Mouse (Mus musculus) liver, embryonic 15.5 days (tissue): ENCODE data around the gene Clic1. TPM values are rescaled to one million over a fixed set of nuclear protein-coding genes. Genes with fewer than 3 reads are reported as not detected.

ENCODE experiments used
- ATAC-seq: fragments of 200-750 bp; cut with Nextera tagmentation; 2 replicates; pipeline ENCODE4 v1.8.0; 2017; ENCODE audit warnings: moderate number of reproducible peaks, mild to moderate bottlenecking, moderate library complexity; ENCODE audit not compliant: insufficient read depth
- H3K27ac ChIP-seq: fragments of 300-500 bp; sonication (generic); replicated peaks from 2 replicates; pipeline ENCODE4 v1.5.1; 2015; ENCODE audit warnings: mild to moderate bottlenecking, inconsistent platforms
- H3K27me3 ChIP-seq: fragments of 300-500 bp; sonication (generic); 2 replicates; pipeline ENCODE4 v1.6.1; 2015; ENCODE audit warnings: mild to moderate bottlenecking, inconsistent platforms
- H3K36me3 ChIP-seq: fragments of 300-500 bp; sonication (generic); replicated peaks from 2 replicates; pipeline ENCODE4 v1.6.1; 2015; ENCODE audit warnings: moderate library complexity, mild to moderate bottlenecking, inconsistent platforms
- H3K4me1 ChIP-seq: fragments of 300-500 bp; sonication (generic); replicated peaks from 2 replicates; pipeline ENCODE4 v1.6.1; 2015; ENCODE audit warnings: inconsistent platforms
- H3K4me2 ChIP-seq: fragments of 300-500 bp; sonication (generic); 2 replicates; pipeline ENCODE4 v1.6.1; 2015; ENCODE audit warnings: moderate library complexity, mild to moderate bottlenecking, inconsistent platforms
- H3K4me3 ChIP-seq: fragments of 300-500 bp; sonication (generic); replicated peaks from 2 replicates; pipeline ENCODE4 v1.5.1; 2015; ENCODE audit warnings: mild to moderate bottlenecking, inconsistent platforms
- H3K9ac ChIP-seq: fragments of 300-500 bp; sonication (generic); 2 replicates; pipeline ENCODE4 v1.6.1; 2015; ENCODE audit warnings: moderate library complexity, mild to moderate bottlenecking, inconsistent platforms
- H3K9me3 ChIP-seq: fragments of 300-500 bp; sonication (generic); replicated peaks from 2 replicates; pipeline ENCODE4 v1.6.1; 2016; ENCODE audit warnings: inconsistent platforms
- whole genome bisulfite sequencing: fragments of 180-500 bp; shearing (Covaris S2); methylation state at CpG from one replicate; pipeline ENCODE4 v1.1.7; 2015; ENCODE audit warnings: mixed read lengths; ENCODE audit not compliant: insufficient replicate concordance; 5-methylcytosine and 5-hydroxymethylcytosine counted together
- polyA plus RNA-seq: library from polyadenylated mRNA; unstranded; fragments of >200 nt; fragmentation: Nextera tagmentation; extraction: Ambion mirVana; gene quantifications from 2 replicates; pipeline ENCODE4 v1.2.1, GENCODE M21; 2015

The Clic1 gene
- polyA plus RNA-seq, 1 experiment from 2014 or later: 122 TPM

GRCm38 (mm10) chr17:35082841-35083576, 33.2 kb downstream of the Clic1 start:
- no peaks in the 10 kb centered on the region for H3K36me3 ChIP-seq
- H3K4me3 ChIP-seq: no peak overlapping the region
- no peak overlapping the region for H3K27ac ChIP-seq
- ATAC-seq: no peak
- no peak overlapping the region for H3K4me2 ChIP-seq
- 81% methylated on average over 16 of the region's 16 CpGs for WGBS
- no peak overlapping the region for H3K9ac ChIP-seq
- H3K4me1 ChIP-seq: peaks cover 42% of the 10 kb centered on the region
- peaks cover 5% of the 10 kb centered on the region for H3K27me3 ChIP-seq
- H3K9me3 ChIP-seq: no peaks in the 10 kb centered on the region

GRCm38 (mm10) chr17:35083929-35084497, 34.2 kb downstream of the Clic1 start:
- H3K4me1 ChIP-seq: peaks cover 40% of the 10 kb centered on the region
- H3K9ac ChIP-seq: no peak overlapping the region
- no peak for ATAC-seq
- H3K36me3 ChIP-seq: no peaks in the 10 kb centered on the region
- H3K27me3 ChIP-seq: no peaks in the 10 kb centered on the region
- H3K4me2 ChIP-seq: no peak overlapping the region
- H3K27ac ChIP-seq: no peak overlapping the region
- H3K9me3 ChIP-seq: no peaks in the 10 kb centered on the region
- no peak overlapping the region for H3K4me3 ChIP-seq
- WGBS: 39% methylated on average over 3 of the region's 3 CpGs

- H3K4me1 ChIP-seq: peaks cover 34% of the 10 kb centered on the region
- WGBS: 40% methylated on average over 7 of the region's 7 CpGs
- H3K27me3 ChIP-seq: no peaks in the 10 kb centered on the region
- no peaks in the 10 kb centered on the region for H3K36me3 ChIP-seq
- no peak within 1 kb of the TSS for H3K9ac ChIP-seq
- no peak within 1 kb of the TSS for H3K4me2 ChIP-seq
- no peak within 1 kb of the TSS for H3K4me3 ChIP-seq
- ATAC-seq: no peak
- no peaks in the 10 kb centered on the region for H3K9me3 ChIP-seq
- H3K27ac ChIP-seq: no peak within 1 kb of the TSS
Observed at GRCm38 (mm10) chr17:35085208-35085865, 35.6 kb downstream of the Clic1 start, which contains the start of gene Ly6g6f. TSS of gene Ly6g6f (minus strand) at chr17:35085610.

- no peak for ATAC-seq
- Histone ChIP-seq H3K27ac (no peak overlapping the region), H3K27me3 (no peaks in the 10 kb centered on the region), H3K9me3 (no peaks in the 10 kb centered on the region), H3K9ac (no peak overlapping the region), H3K36me3 (peaks cover 26% of the 10 kb centered on the region), H3K4me3 (no peak overlapping the region), H3K4me2 (no peak overlapping the region), H3K4me1 (peaks cover 48% of the 10 kb centered on the region)
- 34% methylated on average over 2 of the region's 2 CpGs for WGBS
Observed at GRCm38 (mm10) chr17:35088151-35088550, 38.4 kb downstream of the Clic1 start.

GRCm38 (mm10) chr17:35088825-35089644, 39.3 kb downstream of the Clic1 start, which contains the start of gene Abhd16a:
TSS of gene Abhd16a (plus strand) at chr17:35089263.
- peak within 1 kb of the TSS; percentile 92 for H3K9ac ChIP-seq
- H3K4me1 ChIP-seq: peaks cover 48% of the 10 kb centered on the region
- 2% methylated on average over 67 of the region's 67 CpGs for WGBS

GRCm38 (mm10) chr17:35090166-35090932, 40.6 kb downstream of the Clic1 start:
- ATAC-seq: peak; percentile 43
- Histone ChIP-seq H3K9ac (peak overlapping the region; percentile 92), H3K36me3 (peaks cover 48% of the 10 kb centered on the region), H3K27me3 (no peaks in the 10 kb centered on the region), H3K9me3 (no peaks in the 10 kb centered on the region), H3K4me3 (peak overlapping the region; percentile 79), H3K4me1 (peaks cover 45% of the 10 kb centered on the region), H3K27ac (peak overlapping the region; percentile 97), H3K4me2 (peak overlapping the region; percentile 83)
- WGBS: 54% methylated on average over 8 of the region's 8 CpGs

More at GRCm38 (mm10) chr17:35088825-35089644, 39.3 kb downstream of the Clic1 start, which contains the start of gene Abhd16a:
- Histone ChIP-seq H3K27me3 (no peaks in the 10 kb centered on the region), H3K4me2 (peak within 1 kb of the TSS; percentile 83), H3K27ac (peak within 1 kb of the TSS; percentile 97), H3K9me3 (no peaks in the 10 kb centered on the region), H3K36me3 (peaks cover 35% of the 10 kb centered on the region), H3K4me3 (peak within 1 kb of the TSS; percentile 79)
- ATAC-seq: peak; percentile 97

GRCm38 (mm10) chr17:35092403-35093198, 42.8 kb downstream of the Clic1 start:
- no peak overlapping the region for H3K4me2 ChIP-seq
- no peaks in the 10 kb centered on the region for H3K9me3 ChIP-seq
- no peak overlapping the region for H3K4me3 ChIP-seq
- ATAC-seq: no peak
- H3K4me1 ChIP-seq: peaks cover 40% of the 10 kb centered on the region
- H3K27me3 ChIP-seq: no peaks in the 10 kb centered on the region
- no peak overlapping the region for H3K27ac ChIP-seq
- 82% methylated on average over 14 of the region's 14 CpGs for WGBS
- H3K36me3 ChIP-seq: peaks cover 70% of the 10 kb centered on the region
- H3K9ac ChIP-seq: no peak overlapping the region

GRCm38 (mm10) chr17:35094475-35095365, 45.0 kb downstream of the Clic1 start:
- 74% methylated on average over 15 of the region's 15 CpGs for WGBS
- Histone ChIP-seq H3K27me3 (no peaks in the 10 kb centered on the region), H3K36me3 (peaks cover 91% of the 10 kb centered on the region), H3K4me3 (no peak overlapping the region), H3K9me3 (no peaks in the 10 kb centered on the region), H3K4me1 (peaks cover 31% of the 10 kb centered on the region), H3K27ac (no peak overlapping the region), H3K4me2 (no peak overlapping the region), H3K9ac (no peak overlapping the region)
- ATAC-seq: no peak

GRCm38 (mm10) chr17:35096597-35096996, 46.8 kb downstream of the Clic1 start:
- peaks cover 23% of the 10 kb centered on the region for H3K4me1 ChIP-seq
- no peaks in the 10 kb centered on the region for H3K27me3 ChIP-seq
- no peaks in the 10 kb centered on the region for H3K9me3 ChIP-seq
- H3K4me2 ChIP-seq: no peak overlapping the region
- H3K27ac ChIP-seq: no peak overlapping the region
- ATAC-seq: no peak
- peaks cover 98% of the 10 kb centered on the region for H3K36me3 ChIP-seq
- WGBS: 87% methylated on average over 12 of the region's 12 CpGs
- no peak overlapping the region for H3K9ac ChIP-seq
- H3K4me3 ChIP-seq: no peak overlapping the region
